Mouse (Mus musculus): ENCODE measurements around the gene Dact1. TPM values are rescaled to one million over a fixed set of nuclear protein-coding genes. Genes with fewer than 3 reads are reported as not detected.
A peak's percentile ranks its signal among the peaks of the same experiment; 100 is the strongest.

The Dact1 gene
- total and polyA plus RNA-seq, 3 experiments: 2.7 to 4.6 (median 3.7) TPM

DNA sequence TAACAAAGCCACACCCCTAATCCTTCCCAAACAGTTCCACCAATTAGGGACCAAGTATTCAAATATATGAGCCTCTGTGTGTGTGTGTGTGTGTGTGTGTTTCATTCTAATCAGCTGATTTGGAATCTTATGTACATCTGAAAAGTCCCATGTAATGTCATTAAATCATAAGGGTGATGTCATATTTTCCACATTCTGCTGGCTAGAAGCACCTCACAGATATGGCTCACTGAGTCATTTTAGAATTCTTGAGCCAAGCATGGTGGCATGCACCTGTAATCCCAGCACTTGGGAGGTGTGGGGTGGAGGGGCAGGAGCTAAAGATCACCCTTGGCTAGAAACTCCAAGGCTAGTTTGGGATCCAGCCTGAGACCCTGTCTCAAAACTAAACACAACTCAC is 24.3 kb upstream of the Dact1 start:
- H3K4me2 ChIP-seq (ENCODE audit: insufficient read depth, low read depth, poor library complexity, severe bottlenecking): no peak overlapping the region
- TF ChIP-seq EP300 (IDR thresholded peaks at IDR 0.05; ENCODE audit: low read length): no peak
- peak; percentile 36; the same call in 1 of the 2 replicates for TF ChIP-seq ETS1 (conservative IDR thresholded peaks at IDR 0.05; ENCODE audit: low read depth, low read length)
- TF ChIP-seq RAD21 (IDR thresholded peaks at IDR 0.05; ENCODE audit: low read depth, low read length): no peak
- peak; percentile 20; the same call in 1 of the 2 replicates for TF ChIP-seq IRF4 (IDR thresholded peaks at IDR 0.05; ENCODE audit: low read depth, low read length)
- TF ChIP-seq JUN (IDR thresholded peaks at IDR 0.05; ENCODE audit: insufficient read depth, low read depth, low read length): peak; percentile 78
- no peak for TF ChIP-seq MAFK (IDR thresholded peaks at IDR 0.05; ENCODE audit: insufficient replicate concordance, low read length)
- TF ChIP-seq MAZ (IDR thresholded peaks at IDR 0.05; ENCODE audit: low read depth, low read length): no peak
- TF ChIP-seq NRF1 (IDR thresholded peaks at IDR 0.05; ENCODE audit: low read depth, low read length): no peak
- TF ChIP-seq TBP (conservative IDR thresholded peaks at IDR 0.05; ENCODE audit: low read depth, low read length): no peak
- TF ChIP-seq SIN3A (IDR thresholded peaks at IDR 0.05; ENCODE audit: low read length): no peak
- no peak for TF ChIP-seq MAX (IDR thresholded peaks at IDR 0.05; ENCODE audit: low read length)
- peak; percentile 55 for TF ChIP-seq JUND (conservative IDR thresholded peaks at IDR 0.05; ENCODE audit: low read depth, low read length)
- no peak for TF ChIP-seq CHD2 (IDR thresholded peaks at IDR 0.05; ENCODE audit: low read length)
- H3K79me2 ChIP-seq (replicated peaks; ENCODE audit: control insufficient read depth, extremely low read depth, insufficient read depth, poor library complexity, severe bottlenecking): peaks cover 14% of the 10 kb centered on the region
- no peaks in the 10 kb centered on the region for H3K27me3 ChIP-seq (replicated peaks)
- H3K9me3 ChIP-seq (replicated peaks; ENCODE audit: low read length): peaks cover 11% of the 10 kb centered on the region
- in situ Hi-C loops (cut with MboI; ENCODE audit: low pct_ligation_motif_present, low pct_unique_long_range_greater_than_20kb, low sequenced_read_pairs) (no loop called here), dilution Hi-C loops (cut with MboI; ENCODE audit: extremely low pct_ligation_motif_present, extremely low pct_unique_long_range_greater_than_20kb, low sequenced_read_pairs) (no loop called here)
- H3K36me3 ChIP-seq (replicated peaks in 1 of 2; ENCODE audit: control insufficient read depth in 1 of 2, insufficient read depth in 1 of 2, low read length in 1 of 2): peaks cover 27 to 64% of the 10 kb centered on the region in 2 experiments
- peaks cover 7 to 40% of the 10 kb centered on the region in 2 experiments; a peak in 3 of 4 replicates for H3K4me1 ChIP-seq (ENCODE audit: control insufficient read depth in 1 of 2, insufficient read depth in 2 of 2)
- no peak overlapping the region for H3K9ac ChIP-seq (ENCODE audit: insufficient read depth, low read depth)
- H3K27ac ChIP-seq (ENCODE audit: insufficient read depth, low read depth): no peak overlapping the region
- H3K4me3 ChIP-seq (replicated peaks in 1 of 3; ENCODE audit: low read depth in 2 of 3, low read length in 2 of 3, poor library complexity in 1 of 3): no peak overlapping the region
- DNase-seq (ENCODE audit: extremely low read depth): peak; percentile 28

DNA sequence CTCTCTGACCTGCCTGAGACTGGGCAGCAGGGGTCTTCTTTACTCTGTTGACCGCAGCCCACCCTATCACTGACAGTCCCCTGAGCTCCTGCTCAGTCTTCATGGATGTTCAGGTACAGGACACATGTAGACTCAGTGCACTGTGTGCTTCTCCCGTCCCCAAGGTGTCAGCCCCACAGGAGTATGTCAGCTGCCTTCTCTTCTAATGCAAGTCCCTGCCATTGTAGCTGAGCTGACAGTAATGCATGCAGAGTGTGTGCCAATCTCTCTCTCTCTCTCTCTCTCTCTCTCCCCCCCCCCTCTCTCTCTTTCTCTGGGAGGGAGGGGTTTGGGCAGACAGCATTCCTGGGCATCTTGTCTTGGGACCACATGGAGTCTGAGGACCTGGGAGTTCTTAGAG is 19.2 kb upstream of the Dact1 start:
- TF ChIP-seq UBTF (IDR thresholded peaks at IDR 0.05; ENCODE audit: low read depth, low read length) (no peak), MXI1 (IDR thresholded peaks at IDR 0.05; ENCODE audit: low read depth, low read length) (no peak), IRF4 (IDR thresholded peaks at IDR 0.05; ENCODE audit: low read depth, low read length) (no peak), PAX5 (IDR thresholded peaks at IDR 0.05; ENCODE audit: low read length) (no peak), TCF12 (IDR thresholded peaks at IDR 0.05; ENCODE audit: low read depth, low read length) (no peak)
- no peaks in the 10 kb centered on the region for H3K9me3 ChIP-seq (replicated peaks; ENCODE audit: low read length)
- in situ Hi-C loops (cut with MboI; ENCODE audit: low pct_ligation_motif_present, low pct_unique_long_range_greater_than_20kb, low sequenced_read_pairs) (no loop called here), dilution Hi-C loops (cut with MboI; ENCODE audit: extremely low pct_ligation_motif_present, extremely low pct_unique_long_range_greater_than_20kb, low sequenced_read_pairs) (no loop called here)
- no peak overlapping the region for H3K9ac ChIP-seq (ENCODE audit: insufficient read depth, low read depth)
- H3K79me2 ChIP-seq (replicated peaks; ENCODE audit: control insufficient read depth, extremely low read depth, insufficient read depth, poor library complexity, severe bottlenecking): no peaks in the 10 kb centered on the region; the same call in 1 of the 2 replicates
- H3K27ac ChIP-seq (ENCODE audit: insufficient read depth, low read depth): no peak overlapping the region
- DNase-seq (ENCODE audit: extremely low read depth): no peak
- peaks cover 2 to 28% of the 10 kb centered on the region in 2 experiments; a peak in 2 of 4 replicates for H3K4me1 ChIP-seq (ENCODE audit: control insufficient read depth in 1 of 2, insufficient read depth in 2 of 2)
- no peak overlapping the region for H3K4me2 ChIP-seq (ENCODE audit: insufficient read depth, low read depth, poor library complexity, severe bottlenecking)
- no peak overlapping the region for H3K4me3 ChIP-seq (replicated peaks in 1 of 3; ENCODE audit: low read depth in 2 of 3, low read length in 2 of 3, poor library complexity in 1 of 3)
- H3K27me3 ChIP-seq (replicated peaks): no peaks in the 10 kb centered on the region
- H3K36me3 ChIP-seq (replicated peaks in 1 of 2; ENCODE audit: control insufficient read depth in 1 of 2, insufficient read depth in 1 of 2, low read length in 1 of 2): peaks cover 12 to 77% of the 10 kb centered on the region in 2 experiments

Measured in CH12.LX (cell line).